19 mouse cellular contexts compared by ENCODE assay signal in the genomic region with DNA sequence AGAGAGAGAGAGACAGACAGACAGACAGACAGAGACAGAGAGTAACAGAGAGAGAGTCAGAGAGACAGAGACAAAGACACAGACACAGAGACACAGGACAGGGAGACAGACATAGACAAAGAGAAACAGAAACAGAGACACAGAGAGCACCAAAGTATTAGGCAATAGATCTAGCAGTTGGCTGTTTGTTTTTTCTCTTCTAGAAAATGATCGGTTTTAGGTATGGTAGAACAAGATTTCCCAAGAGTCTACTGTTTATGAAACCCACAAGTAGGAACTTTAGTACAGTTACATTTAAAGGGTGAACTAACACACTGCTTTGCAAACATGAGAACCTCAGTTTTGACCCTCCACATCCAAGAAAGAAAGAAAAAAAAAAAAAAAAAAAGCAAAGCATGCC.
DNase-seq lines count a peak whose midpoint lies in the region; ATAC-seq lines count a peak whose summit lies in the region.
"Had no signal": no experiment of that assay in that cellular context is flagged by ENCODE, and none has a peak within 500 bp of the region (broad histone marks: within the 10 kb centered on the region; RNA-seq: fewer than 3 reads in every experiment).

No protein-coding gene starts in this region.

- peak; percentile 54 for DNase-seq in adipocyte (ENCODE audit: low spot score)
- DNase-seq in kidney, postnatal 25 days = no peak
- DNase-seq in adrenal gland, adult (ENCODE audit: inconsistent age in 2 of 2, low spot score in 1 of 2) = no peak
- DNase-seq: adrenal gland, adult 8-10 months; adrenal gland, postnatal 14 days; adrenal gland, postnatal 36 days; B cell, adult 2 months; cerebellum, adult 11-12 months; cerebellum, adult 2 months; cerebellum, adult 9-10 months; cerebellum, postnatal 10 days; cerebellum, postnatal 25 days had no signal

- ATAC-seq in megakaryocyte, adult 5-6 weeks (ENCODE audit: poor library complexity, severe bottlenecking) = peak; percentile 95
- ATAC-seq in monocyte, adult 5-6 weeks (replicated peaks; ENCODE audit: insufficient number of reproducible peaks, low FRiP score, low TSS enrichment, poor library complexity, severe bottlenecking) = 0 out of 2 replicates have a peak, but pooled peaks have one; percentile 53
- ATAC-seq: activated CD4-positive, CD25-positive, alpha-beta regulatory T cell, adult 4 months; CD4-positive, CD25-positive, alpha-beta regulatory T cell, adult 4 months; forebrain, embryonic 14.5 days; forebrain, embryonic 16.5 days; Patski had no signal
